Mouse (Mus musculus): Measurements from ENCODE around the gene Itgb2l. TPM values are rescaled to one million over a fixed set of nuclear protein-coding genes. Genes with fewer than 3 reads are reported as not detected.

Gene Itgb2l
- polyA plus RNA-seq, 1 experiment from 2014 or later, result not detected

DNA sequence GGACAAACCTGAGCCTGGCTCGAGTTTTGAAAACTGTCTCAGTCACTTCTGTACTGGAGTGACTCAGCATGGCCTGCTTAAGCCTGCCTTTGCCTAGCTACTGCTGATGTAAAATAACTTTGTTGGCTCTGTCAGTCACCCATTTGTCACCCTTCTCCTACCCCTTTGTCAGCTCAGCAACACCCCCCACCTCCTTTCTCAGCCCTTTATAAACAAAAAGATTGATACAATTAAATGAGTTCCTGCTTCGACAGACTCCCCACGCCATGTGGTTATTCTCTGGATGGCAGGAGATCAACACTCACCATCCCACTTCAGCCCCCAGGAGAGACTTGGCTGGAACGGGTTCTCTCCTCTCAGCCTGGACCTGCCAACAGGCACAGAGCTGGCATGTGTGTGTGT, 35.4 kb downstream of the Itgb2l start:
- Histone ChIP-seq H3K4me3 (no peak overlapping the region), H3K27ac (replicated peaks) (no peak overlapping the region), H3K36me3 (no peaks in the 10 kb centered on the region), H3K27me3 (ENCODE audit: low read depth, poor library complexity, severe bottlenecking) (no peaks in the 10 kb centered on the region), H3K4me1 (no peaks in the 10 kb centered on the region), H3K9me3 (replicated peaks) (no peaks in the 10 kb centered on the region)
- DNase-seq (ENCODE audit: low spot score), result no peak
- 49% methylated on average over 4 of the region's 4 CpGs for WGBS

- Histone ChIP-seq H3K27ac (replicated peaks) (no peak overlapping the region), H3K9me3 (replicated peaks) (no peaks in the 10 kb centered on the region), H3K4me1 (no peaks in the 10 kb centered on the region), H3K27me3 (ENCODE audit: low read depth, poor library complexity, severe bottlenecking) (no peaks in the 10 kb centered on the region), H3K4me3 (no peak overlapping the region), H3K36me3 (no peaks in the 10 kb centered on the region)
- 78% methylated on average over 4 of the region's 4 CpGs for WGBS
- DNase-seq (ENCODE audit: low spot score), result no peak
Measured at GRCm38 (mm10) chr16:96406312-96406711, 37.1 kb downstream of the Itgb2l start.

DNA sequence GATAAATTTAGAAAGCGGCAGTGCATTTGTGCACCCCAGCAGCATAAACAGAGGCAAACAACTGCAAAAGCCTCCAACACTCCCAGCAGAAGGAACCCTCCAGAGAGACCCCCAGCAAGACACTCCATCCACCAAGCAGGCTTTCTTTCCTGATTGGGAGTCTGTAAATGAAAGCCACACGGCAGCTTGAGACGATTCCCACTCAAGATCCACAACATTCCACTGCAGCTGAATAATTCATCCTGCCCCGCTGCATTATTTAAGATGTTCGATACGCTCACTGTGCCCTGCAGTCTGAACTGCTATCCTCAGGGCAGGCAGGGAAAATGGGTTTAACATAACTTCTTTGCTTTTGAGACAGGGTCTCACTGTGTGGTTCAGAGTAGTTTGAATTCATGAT, 41.1 kb downstream of the Itgb2l start:
- no peaks in the 10 kb centered on the region for H3K27me3 ChIP-seq (ENCODE audit: low read depth, poor library complexity, severe bottlenecking)
- no peaks in the 10 kb centered on the region for H3K4me1 ChIP-seq
- no peak overlapping the region for H3K27ac ChIP-seq (replicated peaks)
- no peaks in the 10 kb centered on the region for H3K9me3 ChIP-seq (replicated peaks)
- no peaks in the 10 kb centered on the region for H3K36me3 ChIP-seq
- DNase-seq (ENCODE audit: low spot score), result no peak
- WGBS, result 86% methylated on average over 6 of the region's 6 CpGs
- no peak overlapping the region for H3K4me3 ChIP-seq

DNA sequence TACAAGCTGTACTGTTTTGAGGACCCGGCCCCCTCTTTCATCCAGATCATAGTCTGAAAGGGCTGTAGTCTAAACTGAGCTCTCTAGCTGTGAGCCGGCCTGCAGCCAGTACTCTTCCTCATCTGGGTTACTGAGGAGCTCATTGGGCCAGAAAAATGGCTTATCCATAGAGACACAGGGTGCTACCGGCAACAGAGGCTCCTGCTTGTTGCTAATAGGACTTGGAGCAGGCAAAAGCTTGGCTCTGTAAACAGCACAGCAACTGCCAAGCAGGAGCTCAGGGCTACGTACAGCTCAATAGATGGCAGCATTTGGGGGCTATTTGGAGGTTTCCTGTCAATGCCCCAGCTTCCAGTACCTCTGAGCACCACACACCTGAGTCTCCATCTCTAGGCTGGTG, 43.4 kb downstream of the Itgb2l start:
- no peak overlapping the region for H3K4me3 ChIP-seq
- no peaks in the 10 kb centered on the region for H3K27me3 ChIP-seq (ENCODE audit: low read depth, poor library complexity, severe bottlenecking)
- 0 out of 2 replicates have a peak overlapping the region, but pooled peaks have one; percentile 28 for H3K27ac ChIP-seq (replicated peaks)
- H3K36me3 ChIP-seq, result no peaks in the 10 kb centered on the region
- 75% methylated on average over 4 of the region's 4 CpGs for WGBS
- H3K9me3 ChIP-seq (replicated peaks), result no peaks in the 10 kb centered on the region
- peaks cover 6% of the 10 kb centered on the region for H3K4me1 ChIP-seq
- no peak for DNase-seq (ENCODE audit: low spot score)

GRCm38 (mm10) chr16:96398806-96399205, 44.6 kb downstream of the Itgb2l start:
- H3K9me3 ChIP-seq (replicated peaks), result no peaks in the 10 kb centered on the region
- H3K27ac ChIP-seq (replicated peaks), result no peak overlapping the region
- 92% methylated on average over 3 of the region's 3 CpGs for WGBS
- peaks cover 6% of the 10 kb centered on the region for H3K4me1 ChIP-seq
- DNase-seq (ENCODE audit: low spot score), result no peak
- H3K27me3 ChIP-seq (ENCODE audit: low read depth, poor library complexity, severe bottlenecking), result no peaks in the 10 kb centered on the region
- no peak overlapping the region for H3K4me3 ChIP-seq
- no peaks in the 10 kb centered on the region for H3K36me3 ChIP-seq

DNA sequence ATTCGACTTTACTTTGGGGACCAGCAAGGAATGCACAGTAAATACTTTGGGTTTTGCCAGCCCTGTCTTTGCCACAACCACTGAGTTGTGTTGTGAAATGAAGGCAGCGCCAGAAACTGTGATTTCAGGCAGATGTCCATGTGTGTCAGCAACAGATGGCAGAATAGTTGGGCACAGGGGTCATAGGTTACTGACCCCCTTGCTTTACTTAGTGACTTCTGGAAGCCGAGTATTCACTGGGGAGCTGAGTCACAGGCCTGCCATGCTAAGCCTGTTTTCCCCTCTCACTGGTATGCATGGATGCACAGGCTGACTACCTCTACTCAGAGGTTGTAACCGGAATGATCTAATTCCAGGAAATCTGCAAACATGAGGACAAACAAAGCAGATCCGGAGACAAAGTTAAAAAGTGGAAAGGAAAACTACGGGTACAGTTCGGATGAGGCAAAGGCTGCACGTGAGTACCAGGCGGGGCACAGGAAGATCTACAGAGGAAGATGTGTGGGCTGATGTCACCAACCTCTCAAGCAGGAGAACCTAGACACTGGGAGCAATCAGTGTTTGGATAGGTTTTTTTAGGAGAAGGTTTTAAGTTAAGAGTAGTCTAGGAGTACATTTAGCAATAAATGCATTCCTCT, 47.3 kb downstream of the Itgb2l start:
- H3K27ac ChIP-seq (replicated peaks), result no peak overlapping the region

DNA sequence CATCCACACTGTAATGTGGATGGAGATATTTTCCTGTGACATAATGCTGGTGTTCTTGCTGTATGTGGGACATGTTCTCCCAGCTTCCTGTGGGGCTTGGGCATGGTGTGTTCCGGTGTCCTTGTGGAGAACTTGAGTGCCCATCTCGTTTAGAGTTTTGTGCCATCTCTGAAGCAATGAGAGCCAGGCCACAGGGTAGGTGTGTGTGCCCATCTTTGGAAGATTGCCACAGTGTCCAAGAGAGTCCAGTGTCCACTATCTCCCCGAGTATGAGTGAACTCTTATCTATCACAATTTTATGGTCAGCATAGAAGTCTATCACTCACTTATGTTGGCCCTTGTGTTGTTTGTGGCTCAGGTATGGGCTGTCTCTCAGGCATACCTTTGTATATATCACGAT, 47.9 kb downstream of the Itgb2l start:
- H3K9me3 ChIP-seq (replicated peaks), result no peaks in the 10 kb centered on the region
- DNase-seq (ENCODE audit: low spot score), result no peak
- H3K27ac ChIP-seq (replicated peaks), result no peak overlapping the region
- H3K4me1 ChIP-seq, result peaks cover 6% of the 10 kb centered on the region
- H3K4me3 ChIP-seq, result no peak overlapping the region
- no peaks in the 10 kb centered on the region for H3K27me3 ChIP-seq (ENCODE audit: low read depth, poor library complexity, severe bottlenecking)
- no peaks in the 10 kb centered on the region for H3K36me3 ChIP-seq
- WGBS, result 83% methylated on average over 4 of the region's 4 CpGs

More for the DNA sequence above, 47.3 kb downstream of the Itgb2l start:
- H3K4me1 ChIP-seq, result peaks cover 6% of the 10 kb centered on the region
- H3K27me3 ChIP-seq (ENCODE audit: low read depth, poor library complexity, severe bottlenecking), result no peaks in the 10 kb centered on the region
- no peak overlapping the region for H3K4me3 ChIP-seq
- no peaks in the 10 kb centered on the region for H3K36me3 ChIP-seq
- WGBS, result 64% methylated on average over 9 of the region's 9 CpGs
- DNase-seq (ENCODE audit: low spot score), result peak; percentile 17
- no peaks in the 10 kb centered on the region for H3K9me3 ChIP-seq (replicated peaks)

DNA sequence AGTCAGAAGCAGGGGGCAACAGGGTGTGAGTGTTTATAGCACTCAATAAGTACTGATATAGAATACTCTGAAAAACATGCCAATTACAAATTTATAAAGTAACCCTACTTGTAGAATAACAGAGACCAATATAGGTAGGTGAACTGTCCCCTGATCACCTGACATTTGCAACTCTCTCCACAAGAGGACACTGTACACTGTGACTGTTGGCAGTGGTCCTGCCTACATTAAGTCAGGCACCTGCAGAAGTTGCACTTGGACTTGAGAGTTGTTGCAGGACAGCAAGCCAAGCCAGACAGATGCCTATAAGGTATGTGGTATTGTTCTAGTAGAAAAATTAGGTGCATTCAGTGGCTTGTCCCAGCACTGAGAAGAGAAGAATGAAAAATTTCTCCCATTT, 52.3 kb downstream of the Itgb2l start:
- H3K4me1 ChIP-seq, result peaks cover 4% of the 10 kb centered on the region
- H3K9me3 ChIP-seq (replicated peaks), result no peaks in the 10 kb centered on the region
- no peaks in the 10 kb centered on the region for H3K27me3 ChIP-seq (ENCODE audit: low read depth, poor library complexity, severe bottlenecking)
- no peak overlapping the region for H3K4me3 ChIP-seq
- H3K27ac ChIP-seq (replicated peaks), result no peak overlapping the region
- no peaks in the 10 kb centered on the region for H3K36me3 ChIP-seq
- no peak for DNase-seq (ENCODE audit: low spot score)

DNA sequence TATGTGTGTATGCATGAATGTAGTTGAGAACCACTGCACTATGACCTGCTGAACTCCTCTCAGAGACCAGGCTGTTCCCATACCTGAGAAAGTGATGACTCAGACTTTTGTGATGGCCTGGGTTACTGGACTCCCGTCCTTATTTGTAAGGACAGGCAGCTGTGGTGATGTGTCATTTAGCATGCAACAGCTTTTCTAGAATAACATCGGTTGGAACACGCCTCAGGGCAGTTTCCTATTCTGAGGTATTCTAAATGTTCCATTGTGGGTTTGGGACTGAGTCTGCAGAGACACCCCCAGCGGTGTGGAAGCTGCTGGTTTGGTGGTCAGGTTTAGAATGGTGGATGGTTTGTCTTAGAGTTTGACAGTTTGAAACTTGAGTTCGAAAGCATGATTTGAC, 54.9 kb downstream of the Itgb2l start:
- no peaks in the 10 kb centered on the region for H3K4me1 ChIP-seq
- H3K9me3 ChIP-seq (replicated peaks), result no peaks in the 10 kb centered on the region
- H3K4me3 ChIP-seq, result no peak overlapping the region
- 87% methylated on average over 5 of the region's 5 CpGs for WGBS
- no peak for DNase-seq (ENCODE audit: low spot score)
- H3K27me3 ChIP-seq (ENCODE audit: low read depth, poor library complexity, severe bottlenecking), result no peaks in the 10 kb centered on the region
- H3K27ac ChIP-seq (replicated peaks), result no peak overlapping the region
- no peaks in the 10 kb centered on the region for H3K36me3 ChIP-seq

GRCm38 (mm10) chr16:96387685-96388371, 55.6 kb downstream of the Itgb2l start:
- Histone ChIP-seq H3K27ac (replicated peaks) (no peak overlapping the region), H3K36me3 (no peaks in the 10 kb centered on the region), H3K4me1 (no peaks in the 10 kb centered on the region), H3K27me3 (ENCODE audit: low read depth, poor library complexity, severe bottlenecking) (no peaks in the 10 kb centered on the region), H3K4me3 (no peak overlapping the region), H3K9me3 (replicated peaks) (no peaks in the 10 kb centered on the region)
- WGBS, result 91% methylated on average over 6 of the region's 6 CpGs
- no peak for DNase-seq (ENCODE audit: low spot score)

- Histone ChIP-seq H3K27ac (replicated peaks) (no peak overlapping the region), H3K9me3 (replicated peaks) (no peaks in the 10 kb centered on the region), H3K27me3 (ENCODE audit: low read depth, poor library complexity, severe bottlenecking) (no peaks in the 10 kb centered on the region), H3K4me3 (no peak overlapping the region), H3K36me3 (no peaks in the 10 kb centered on the region), H3K4me1 (no peaks in the 10 kb centered on the region)
- DNase-seq (ENCODE audit: low spot score), result no peak
Measured at GRCm38 (mm10) chr16:96384741-96385140, 58.7 kb downstream of the Itgb2l start.

- Histone ChIP-seq H3K27ac (replicated peaks) (no peak overlapping the region), H3K4me3 (no peak overlapping the region), H3K4me1 (no peaks in the 10 kb centered on the region), H3K36me3 (no peaks in the 10 kb centered on the region), H3K27me3 (ENCODE audit: low read depth, poor library complexity, severe bottlenecking) (no peaks in the 10 kb centered on the region), H3K9me3 (replicated peaks) (no peaks in the 10 kb centered on the region)
- 86% methylated on average over 5 of the region's 5 CpGs for WGBS
- DNase-seq (ENCODE audit: low spot score), result no peak
Measured at GRCm38 (mm10) chr16:96382496-96383181, 60.8 kb downstream of the Itgb2l start.

GRCm38 (mm10) chr16:96381435-96381834, 62.0 kb downstream of the Itgb2l start:
- Histone ChIP-seq H3K9me3 (replicated peaks) (no peaks in the 10 kb centered on the region), H3K4me1 (0 out of 2 replicates have a peak, but pooled peaks cover 2% of the 10 kb centered on the region), H3K27me3 (ENCODE audit: low read depth, poor library complexity, severe bottlenecking) (no peaks in the 10 kb centered on the region), H3K27ac (replicated peaks) (no peak overlapping the region), H3K4me3 (no peak overlapping the region), H3K36me3 (no peaks in the 10 kb centered on the region)
- 93% methylated on average over 12 of the region's 12 CpGs for WGBS
- no peak for DNase-seq (ENCODE audit: low spot score)

Measured in midbrain, embryonic 10.5 days (tissue).